Mouse (Mus musculus): ENCODE data around the gene Alg3. TPM values are rescaled to one million over a fixed set of nuclear protein-coding genes. Genes with fewer than 3 reads are reported as not detected.

Alg3 gene
- polyA plus RNA-seq, 1 experiment = 36.8 TPM

- Histone ChIP-seq H3K36me3 (ENCODE audit: control insufficient read depth, insufficient read depth) (no peaks in the 10 kb centered on the region), H3K4me2 (ENCODE audit: low read depth) (no peak overlapping the region), H3K27me3 (ENCODE audit: control insufficient read depth, insufficient read depth, insufficient read length) (peaks cover 43% of the 10 kb centered on the region), H3ac (ENCODE audit: control insufficient read depth, insufficient read length) (no peak overlapping the region), H3K4me3 (no peak overlapping the region), H3K79me2 (ENCODE audit: control insufficient read depth, insufficient read depth) (no peaks in the 10 kb centered on the region)
- no peak for TF ChIP-seq MYOD1 (IDR thresholded peaks at IDR 0.05; ENCODE audit: control insufficient read depth in 1 of 3, insufficient read length in 2 of 3, low read depth in 2 of 3)
- no peak for TF ChIP-seq POLR2AphosphoS2 (IDR thresholded peaks at IDR 0.05; ENCODE audit: insufficient read length, low read depth)
- TF ChIP-seq TCF3 (IDR thresholded peaks at IDR 0.05; ENCODE audit: insufficient read length, low read depth) = no peak
- no peak for TF ChIP-seq REST (IDR thresholded peaks at IDR 0.05; ENCODE audit: insufficient read depth, insufficient read length)
- TF ChIP-seq TCF12 (IDR thresholded peaks at IDR 0.05; ENCODE audit: insufficient read depth, poor library complexity, severe bottlenecking) = no peak
- TF ChIP-seq MYOG (IDR thresholded peaks at IDR 0.05; ENCODE audit: control insufficient read depth in 1 of 3, insufficient read depth in 1 of 3, insufficient read length in 2 of 3, low read depth in 2 of 3) = no peak
- no peak for TF ChIP-seq POLR2A (IDR thresholded peaks at IDR 0.05; ENCODE audit: insufficient read length, low read depth)
- no peak for TF ChIP-seq E2F4 (IDR thresholded peaks at IDR 0.05; ENCODE audit: insufficient read depth)
- no peak for TF ChIP-seq USF1 (IDR thresholded peaks at IDR 0.05; ENCODE audit: low read depth)
- TF ChIP-seq SRF (IDR thresholded peaks at IDR 0.05; ENCODE audit: control insufficient read depth, insufficient read length, low read depth) = no peak
- TF ChIP-seq CEBPB (IDR thresholded peaks at IDR 0.05; ENCODE audit: insufficient read depth, poor library complexity, severe bottlenecking) = no peak
Measured at GRCm38 (mm10) chr16:20590680-20591038, 20.9 kb downstream of the Alg3 start.

DNA sequence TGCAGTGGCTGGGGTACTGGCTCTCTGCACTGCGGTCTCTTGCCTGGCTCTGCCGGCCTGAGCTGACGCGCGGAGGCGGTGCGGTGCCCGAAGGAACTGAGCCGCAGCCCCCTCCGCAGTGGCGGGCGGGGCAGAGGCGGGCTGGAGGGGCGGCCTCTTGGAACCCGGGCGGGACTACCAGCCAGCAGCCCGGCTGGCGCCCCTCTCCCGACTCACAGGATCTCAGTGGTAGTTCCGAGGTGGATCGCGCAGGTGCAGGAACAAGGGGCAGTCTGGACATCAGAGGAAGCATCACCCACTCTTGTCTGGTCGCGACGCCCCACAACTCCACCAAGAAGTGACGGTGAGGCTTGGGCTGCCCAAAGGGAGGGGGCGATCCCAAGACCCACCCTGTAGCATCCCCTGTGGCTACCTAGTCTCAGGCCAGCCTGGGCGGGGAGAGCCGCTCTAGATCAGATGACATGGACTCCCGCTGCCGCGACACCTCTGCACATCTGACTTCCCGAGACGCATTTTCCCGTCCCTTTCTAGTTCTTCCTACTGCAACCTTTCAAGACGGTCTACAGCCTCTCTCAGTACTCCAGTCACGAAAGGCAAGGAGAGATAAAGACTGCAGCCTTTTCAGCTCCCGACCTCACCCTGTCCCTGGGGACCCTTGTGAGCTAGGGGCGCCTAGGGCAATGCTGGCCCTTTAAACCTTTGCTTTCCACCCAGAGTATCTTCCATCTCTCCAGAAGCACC lies 21.4 kb downstream of the Alg3 start:
- no peak overlapping the region for H3K4me3 ChIP-seq
- peak overlapping the region; percentile 56 for H3K4me2 ChIP-seq (ENCODE audit: low read depth)
- H3K27me3 ChIP-seq (ENCODE audit: control insufficient read depth, insufficient read depth, insufficient read length) = peaks cover 43% of the 10 kb centered on the region
- no peak overlapping the region for H3ac ChIP-seq (ENCODE audit: control insufficient read depth, insufficient read length)
- H3K36me3 ChIP-seq (ENCODE audit: control insufficient read depth, insufficient read depth) = no peaks in the 10 kb centered on the region
- no peaks in the 10 kb centered on the region for H3K79me2 ChIP-seq (ENCODE audit: control insufficient read depth, insufficient read depth)
- TF ChIP-seq TCF12 (IDR thresholded peaks at IDR 0.05; ENCODE audit: insufficient read depth, poor library complexity, severe bottlenecking) (no peak), MAX (IDR thresholded peaks at IDR 0.05; ENCODE audit: low read depth) (no peak), POLR2AphosphoS2 (IDR thresholded peaks at IDR 0.05; ENCODE audit: insufficient read length, low read depth) (no peak), E2F4 (IDR thresholded peaks at IDR 0.05; ENCODE audit: insufficient read depth) (no peak), MYOD1 (IDR thresholded peaks at IDR 0.05; ENCODE audit: control insufficient read depth in 1 of 3, insufficient read length in 2 of 3, low read depth in 2 of 3) (no peak), SRF (IDR thresholded peaks at IDR 0.05; ENCODE audit: control insufficient read depth, insufficient read length, low read depth) (no peak), USF1 (IDR thresholded peaks at IDR 0.05; ENCODE audit: low read depth) (no peak), MYOG (IDR thresholded peaks at IDR 0.05; ENCODE audit: control insufficient read depth in 1 of 3, insufficient read depth in 1 of 3, insufficient read length in 2 of 3, low read depth in 2 of 3) (no peak), REST (IDR thresholded peaks at IDR 0.05; ENCODE audit: insufficient read depth, insufficient read length) (no peak), POLR2A (IDR thresholded peaks at IDR 0.05; ENCODE audit: insufficient read length, low read depth) (no peak), CEBPB (IDR thresholded peaks at IDR 0.05; ENCODE audit: insufficient read depth, poor library complexity, severe bottlenecking) (no peak), TCF3 (IDR thresholded peaks at IDR 0.05; ENCODE audit: insufficient read length, low read depth) (no peak)

- Histone ChIP-seq H3K79me2 (ENCODE audit: control insufficient read depth, insufficient read depth) (no peaks in the 10 kb centered on the region), H3K36me3 (ENCODE audit: control insufficient read depth, insufficient read depth) (no peaks in the 10 kb centered on the region), H3ac (ENCODE audit: control insufficient read depth, insufficient read length) (no peak within 1 kb of the TSS), H3K4me2 (ENCODE audit: low read depth) (peak within 1 kb of the TSS; percentile 56), H3K4me3 (no peak within 1 kb of the TSS), H3K27me3 (ENCODE audit: control insufficient read depth, insufficient read depth, insufficient read length) (peaks cover 40% of the 10 kb centered on the region)
- no peak for TF ChIP-seq POLR2AphosphoS2 (IDR thresholded peaks at IDR 0.05; ENCODE audit: insufficient read length, low read depth)
- TF ChIP-seq TCF3 (IDR thresholded peaks at IDR 0.05; ENCODE audit: insufficient read length, low read depth) = no peak
- TF ChIP-seq USF1 (IDR thresholded peaks at IDR 0.05; ENCODE audit: low read depth) = no peak
- TF ChIP-seq REST (IDR thresholded peaks at IDR 0.05; ENCODE audit: insufficient read depth, insufficient read length) = no peak
- no peak for TF ChIP-seq MYOD1 (IDR thresholded peaks at IDR 0.05; ENCODE audit: control insufficient read depth in 1 of 3, insufficient read length in 2 of 3, low read depth in 2 of 3)
- TF ChIP-seq MYOG (IDR thresholded peaks at IDR 0.05; ENCODE audit: control insufficient read depth in 1 of 3, insufficient read depth in 1 of 3, insufficient read length in 2 of 3, low read depth in 2 of 3) = no peak
- TF ChIP-seq POLR2A (IDR thresholded peaks at IDR 0.05; ENCODE audit: insufficient read length, low read depth) = no peak
- no peak for TF ChIP-seq MAX (IDR thresholded peaks at IDR 0.05; ENCODE audit: low read depth)
Measured at GRCm38 (mm10) chr16:20589366-20589938, 22.1 kb downstream of the Alg3 start, which contains the start of gene Vwa5b2. Vwa5b2 (plus strand) TSS chr16:20589471.

DNA sequence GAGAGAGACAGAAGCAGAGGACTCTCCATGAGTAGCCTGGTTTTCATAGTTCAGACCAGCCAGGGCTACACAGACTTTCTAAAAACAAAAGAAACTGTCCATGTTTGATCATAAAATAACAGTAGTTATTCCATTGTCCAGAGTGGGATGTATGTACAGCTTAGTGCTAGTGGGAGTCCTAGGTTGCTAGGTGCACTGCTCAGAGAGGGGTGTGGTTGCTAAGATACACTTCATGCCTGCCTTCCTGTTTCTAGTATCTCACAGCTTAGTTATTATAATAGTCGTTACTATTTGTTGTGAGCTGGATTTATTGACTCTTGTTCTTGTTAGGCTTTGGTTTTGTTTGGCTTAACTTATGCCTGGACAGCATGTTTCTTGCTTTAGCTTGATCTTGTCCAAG lies 46.5 kb downstream of the Alg3 start:
- H3K36me3 ChIP-seq (ENCODE audit: control insufficient read depth, insufficient read depth) = peaks cover 6% of the 10 kb centered on the region
- no peak overlapping the region for H3ac ChIP-seq (ENCODE audit: control insufficient read depth, insufficient read length)
- TF ChIP-seq POLR2A (IDR thresholded peaks at IDR 0.05; ENCODE audit: insufficient read length, low read depth) (no peak), SRF (IDR thresholded peaks at IDR 0.05; ENCODE audit: control insufficient read depth, insufficient read length, low read depth) (no peak), MYOD1 (IDR thresholded peaks at IDR 0.05; ENCODE audit: control insufficient read depth in 1 of 3, insufficient read length in 2 of 3, low read depth in 2 of 3) (no peak)
- H3K4me3 ChIP-seq = no peak overlapping the region
- peaks cover 5% of the 10 kb centered on the region for H3K27me3 ChIP-seq (ENCODE audit: control insufficient read depth, insufficient read depth, insufficient read length)
- H3K79me2 ChIP-seq (ENCODE audit: control insufficient read depth, insufficient read depth) = no peaks in the 10 kb centered on the region
- no peak overlapping the region for H3K4me2 ChIP-seq (ENCODE audit: low read depth)
